Mouse (Mus musculus): Measurements from ENCODE around the gene Prcd. TPM values are rescaled to one million over a fixed set of nuclear protein-coding genes. Genes with fewer than 3 reads are reported as not detected.

Prcd gene
- polyA plus RNA-seq, 1 experiment from 2014 or later = 0.51 TPM

- H3K4me3 ChIP-seq = peak overlapping the region; percentile 29; the same call in 1 of the 2 replicates
- H3K36me3 ChIP-seq = no peaks in the 10 kb centered on the region
- H3K4me1 ChIP-seq = peaks cover 54% of the 10 kb centered on the region
- H3K9me3 ChIP-seq = no peaks in the 10 kb centered on the region
- peak overlapping the region; percentile 50; the same call in 1 of the 2 replicates for H3K9ac ChIP-seq
- H3K27me3 ChIP-seq (replicated peaks) = peaks cover 38% of the 10 kb centered on the region
- no peak overlapping the region for H3K27ac ChIP-seq (replicated peaks)
- H3K4me2 ChIP-seq = peak overlapping the region; percentile 61
- WGBS = 48% methylated on average over 21 of the region's 21 CpGs
- ATAC-seq (ENCODE audit: extremely low read depth, insufficient number of reproducible peaks, low FRiP score, low TSS enrichment) = no peak
Observed at GRCm38 (mm10) chr11:116644225-116645112, 8.9 kb upstream of the Prcd start.

GRCm38 (mm10) chr11:116645446-116646110 is 7.8 kb upstream of the Prcd start:
- 0 out of 2 replicates have a peak overlapping the region, but pooled peaks have one; percentile 20 for H3K27ac ChIP-seq (replicated peaks)
- 56% methylated on average over 8 of the region's 8 CpGs for WGBS
- ATAC-seq (ENCODE audit: extremely low read depth, insufficient number of reproducible peaks, low FRiP score, low TSS enrichment) = no peak

GRCm38 (mm10) chr11:116646136-116646535 is 7.2 kb upstream of the Prcd start:
- Histone ChIP-seq H3K4me2 (no peak overlapping the region), H3K9me3 (no peaks in the 10 kb centered on the region), H3K36me3 (no peaks in the 10 kb centered on the region), H3K27me3 (replicated peaks) (peaks cover 55% of the 10 kb centered on the region), H3K9ac (no peak overlapping the region), H3K4me3 (no peak overlapping the region), H3K4me1 (peaks cover 54% of the 10 kb centered on the region), H3K27ac (replicated peaks) (no peak overlapping the region)
- ATAC-seq (ENCODE audit: extremely low read depth, insufficient number of reproducible peaks, low FRiP score, low TSS enrichment) = no peak
- WGBS = 67% methylated on average over 11 of the region's 11 CpGs

More at GRCm38 (mm10) chr11:116645446-116646110, 7.8 kb upstream of the Prcd start:
- H3K4me1 ChIP-seq = peaks cover 54% of the 10 kb centered on the region
- peaks cover 49% of the 10 kb centered on the region for H3K27me3 ChIP-seq (replicated peaks)
- no peak overlapping the region for H3K4me3 ChIP-seq
- H3K9ac ChIP-seq = no peak overlapping the region
- no peaks in the 10 kb centered on the region for H3K36me3 ChIP-seq
- no peaks in the 10 kb centered on the region for H3K9me3 ChIP-seq
- H3K4me2 ChIP-seq = no peak overlapping the region

GRCm38 (mm10) chr11:116646771-116647170 is 6.6 kb upstream of the Prcd start:
- Histone ChIP-seq H3K9ac (no peak overlapping the region), H3K4me3 (no peak overlapping the region), H3K4me2 (no peak overlapping the region), H3K9me3 (no peaks in the 10 kb centered on the region), H3K27ac (replicated peaks) (peak overlapping the region; percentile 71; the same call in 1 of the 2 replicates), H3K27me3 (replicated peaks) (peaks cover 61% of the 10 kb centered on the region), H3K4me1 (peaks cover 54% of the 10 kb centered on the region), H3K36me3 (no peaks in the 10 kb centered on the region)
- WGBS = 78% methylated on average over 7 of the region's 7 CpGs
- ATAC-seq (ENCODE audit: extremely low read depth, insufficient number of reproducible peaks, low FRiP score, low TSS enrichment) = no peak

GRCm38 (mm10) chr11:116647340-116647991 is 5.9 kb upstream of the Prcd start:
- H3K4me1 ChIP-seq = peaks cover 54% of the 10 kb centered on the region

GRCm38 (mm10) chr11:116648213-116648921 is 5.0 kb upstream of the Prcd start:
- Histone ChIP-seq H3K9ac (peak overlapping the region; percentile 21), H3K27ac (replicated peaks) (peak overlapping the region; percentile 71), H3K27me3 (replicated peaks) (peaks cover 75% of the 10 kb centered on the region), H3K4me1 (peaks cover 56% of the 10 kb centered on the region), H3K9me3 (no peaks in the 10 kb centered on the region), H3K36me3 (no peaks in the 10 kb centered on the region), H3K4me2 (no peak overlapping the region), H3K4me3 (no peak overlapping the region)
- no peak for ATAC-seq (ENCODE audit: extremely low read depth, insufficient number of reproducible peaks, low FRiP score, low TSS enrichment)
- WGBS = 50% methylated on average over 18 of the region's 18 CpGs

More at GRCm38 (mm10) chr11:116647340-116647991, 5.9 kb upstream of the Prcd start:
- H3K27ac ChIP-seq (replicated peaks) = peak overlapping the region; percentile 71
- H3K4me2 ChIP-seq = no peak overlapping the region
- ATAC-seq (ENCODE audit: extremely low read depth, insufficient number of reproducible peaks, low FRiP score, low TSS enrichment) = no peak
- peaks cover 66% of the 10 kb centered on the region for H3K27me3 ChIP-seq (replicated peaks)
- H3K4me3 ChIP-seq = no peak overlapping the region
- H3K9me3 ChIP-seq = no peaks in the 10 kb centered on the region
- H3K36me3 ChIP-seq = no peaks in the 10 kb centered on the region
- 36% methylated on average over 11 of the region's 11 CpGs for WGBS
- H3K9ac ChIP-seq = peak overlapping the region; percentile 25; the same call in 1 of the 2 replicates

- H3K4me1 ChIP-seq = peaks cover 56% of the 10 kb centered on the region
- no peak for ATAC-seq (ENCODE audit: extremely low read depth, insufficient number of reproducible peaks, low FRiP score, low TSS enrichment)
- no peak overlapping the region for H3K4me3 ChIP-seq
- no peaks in the 10 kb centered on the region for H3K36me3 ChIP-seq
- peak overlapping the region; percentile 2 for H3K9ac ChIP-seq
- H3K27me3 ChIP-seq (replicated peaks) = peaks cover 78% of the 10 kb centered on the region
- H3K4me2 ChIP-seq = no peak overlapping the region
- no peaks in the 10 kb centered on the region for H3K9me3 ChIP-seq
- 67% methylated on average over 10 of the region's 10 CpGs for WGBS
- H3K27ac ChIP-seq (replicated peaks) = peak overlapping the region; percentile 15; the same call in 1 of the 2 replicates
Observed at GRCm38 (mm10) chr11:116648976-116649375, 4.4 kb upstream of the Prcd start.

GRCm38 (mm10) chr11:116649711-116650337 is 3.5 kb upstream of the Prcd start:
- Histone ChIP-seq H3K9me3 (no peaks in the 10 kb centered on the region), H3K4me3 (no peak overlapping the region), H3K9ac (no peak overlapping the region), H3K27me3 (replicated peaks) (peaks cover 78% of the 10 kb centered on the region), H3K27ac (replicated peaks) (no peak overlapping the region), H3K4me2 (no peak overlapping the region), H3K4me1 (peaks cover 59% of the 10 kb centered on the region), H3K36me3 (no peaks in the 10 kb centered on the region)
- WGBS = 86% methylated on average over 13 of the region's 13 CpGs
- no peak for ATAC-seq (ENCODE audit: extremely low read depth, insufficient number of reproducible peaks, low FRiP score, low TSS enrichment)

GRCm38 (mm10) chr11:116650811-116651210 is 2.5 kb upstream of the Prcd start:
- no peak overlapping the region for H3K4me2 ChIP-seq

GRCm38 (mm10) chr11:116651339-116651738 is 2.0 kb upstream of the Prcd start:
- Histone ChIP-seq H3K9ac (no peak overlapping the region), H3K27me3 (replicated peaks) (peaks cover 72% of the 10 kb centered on the region), H3K4me2 (no peak overlapping the region), H3K9me3 (no peaks in the 10 kb centered on the region), H3K4me1 (peaks cover 51% of the 10 kb centered on the region), H3K36me3 (no peaks in the 10 kb centered on the region), H3K27ac (replicated peaks) (no peak overlapping the region), H3K4me3 (no peak overlapping the region)
- 74% methylated on average over 8 of the region's 8 CpGs for WGBS
- ATAC-seq (ENCODE audit: extremely low read depth, insufficient number of reproducible peaks, low FRiP score, low TSS enrichment) = no peak

More at GRCm38 (mm10) chr11:116650811-116651210, 2.5 kb upstream of the Prcd start:
- H3K9me3 ChIP-seq = no peaks in the 10 kb centered on the region
- H3K27me3 ChIP-seq (replicated peaks) = peaks cover 77% of the 10 kb centered on the region
- WGBS = 80% methylated on average over 8 of the region's 8 CpGs
- no peak overlapping the region for H3K4me3 ChIP-seq
- H3K27ac ChIP-seq (replicated peaks) = no peak overlapping the region
- no peak for ATAC-seq (ENCODE audit: extremely low read depth, insufficient number of reproducible peaks, low FRiP score, low TSS enrichment)
- H3K9ac ChIP-seq = no peak overlapping the region
- H3K4me1 ChIP-seq = peaks cover 52% of the 10 kb centered on the region
- H3K36me3 ChIP-seq = no peaks in the 10 kb centered on the region
